Mouse (Mus musculus) neural tube, embryonic 10.5 days (tissue): ENCODE results near the gene Spred3.

ENCODE experiments used
- DNase-seq: peaks from one replicate; pipeline ENCODE4 v3.0.0-alpha.2; 2017; ENCODE audit warnings: low spot score; ENCODE audit errors: extremely low spot score

Gene Spred3

GRCm38 (mm10) chr7:29128725-29129124 is 41.5 kb downstream of the Spred3 start:
- DNase-seq, result no peak

GRCm38 (mm10) chr7:29126173-29126915 is 43.9 kb downstream of the Spred3 start:
- DNase-seq, result peak; percentile 61

- peak; percentile 72 for DNase-seq
Observed at GRCm38 (mm10) chr7:29124970-29125369, 45.2 kb downstream of the Spred3 start, which contains the start of gene Ryr1. Ryr1 (minus strand) TSS chr7:29125179.

GRCm38 (mm10) chr7:29123531-29124358 is 46.5 kb downstream of the Spred3 start:
- peak; percentile 14 for DNase-seq

GRCm38 (mm10) chr7:29122821-29123220 is 47.4 kb downstream of the Spred3 start:
- DNase-seq, result no peak

- DNase-seq, result no peak
Observed at GRCm38 (mm10) chr7:29119526-29119925, 50.7 kb downstream of the Spred3 start.

- no peak for DNase-seq
Observed at GRCm38 (mm10) chr7:29118142-29118851, 51.9 kb downstream of the Spred3 start.

- peak; percentile 52 for DNase-seq
Observed at GRCm38 (mm10) chr7:29108992-29109955, 60.9 kb downstream of the Spred3 start.
